Mouse (Mus musculus): ENCODE results near the gene Tns1. TPM values are rescaled to one million over a fixed set of nuclear protein-coding genes. Genes with fewer than 3 reads are reported as not detected.

Tns1 gene
- polyA plus RNA-seq, 3 experiments from 2014 or later: 9.1 to 16.3 (median 15.5) TPM

GRCm38 (mm10) chr1:74121821-74122576 lies 2.2 kb downstream of the Tns1 start:
- ATAC-seq: no peak

- ATAC-seq: no peak
Observed at GRCm38 (mm10) chr1:74121138-74121537, 3.1 kb downstream of the Tns1 start.

DNA sequence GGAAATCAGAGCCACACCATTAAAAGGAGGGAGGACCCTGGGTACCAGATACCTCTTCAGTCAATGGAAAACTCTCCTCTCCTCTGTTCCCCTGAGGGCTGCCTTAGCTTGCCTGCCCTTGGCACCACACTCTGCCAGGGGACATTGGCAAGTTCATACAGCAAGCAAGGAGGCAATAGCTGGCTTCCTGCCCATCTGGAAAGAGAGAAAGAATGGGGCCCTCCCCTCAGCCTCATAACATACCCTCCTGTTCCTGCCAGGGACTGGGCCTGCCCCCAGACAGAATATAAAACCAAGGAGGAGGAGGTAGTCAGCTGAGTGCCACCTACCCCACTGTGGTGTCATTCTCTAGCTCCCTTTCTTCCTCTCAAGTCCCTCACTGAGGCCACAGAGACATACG lies 5.1 kb downstream of the Tns1 start:
- ATAC-seq: no peak

GRCm38 (mm10) chr1:74117876-74118275 lies 6.4 kb downstream of the Tns1 start:
- no peak for ATAC-seq

DNA sequence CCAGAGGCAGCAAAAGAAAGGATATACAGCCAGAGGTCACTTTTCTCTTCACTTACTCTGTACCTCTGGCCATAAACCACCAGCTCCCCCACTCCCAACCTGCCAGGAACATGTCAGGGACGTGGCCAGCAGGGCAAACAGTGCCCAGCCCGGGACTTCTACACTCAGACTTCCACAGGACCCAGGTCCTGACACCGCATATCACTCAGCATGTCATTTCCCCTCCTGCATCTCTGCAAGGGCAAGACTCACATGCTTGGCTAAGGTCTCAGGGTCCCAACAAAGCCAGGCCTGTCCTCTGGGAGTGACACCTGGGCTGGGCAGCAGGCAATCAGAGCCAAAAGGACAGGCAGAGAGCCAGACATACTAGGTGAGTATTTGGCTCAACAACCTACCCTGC lies 11.2 kb downstream of the Tns1 start:
- ATAC-seq: no peak

GRCm38 (mm10) chr1:74111696-74112030 lies 12.6 kb downstream of the Tns1 start:
- ATAC-seq: no peak

DNA sequence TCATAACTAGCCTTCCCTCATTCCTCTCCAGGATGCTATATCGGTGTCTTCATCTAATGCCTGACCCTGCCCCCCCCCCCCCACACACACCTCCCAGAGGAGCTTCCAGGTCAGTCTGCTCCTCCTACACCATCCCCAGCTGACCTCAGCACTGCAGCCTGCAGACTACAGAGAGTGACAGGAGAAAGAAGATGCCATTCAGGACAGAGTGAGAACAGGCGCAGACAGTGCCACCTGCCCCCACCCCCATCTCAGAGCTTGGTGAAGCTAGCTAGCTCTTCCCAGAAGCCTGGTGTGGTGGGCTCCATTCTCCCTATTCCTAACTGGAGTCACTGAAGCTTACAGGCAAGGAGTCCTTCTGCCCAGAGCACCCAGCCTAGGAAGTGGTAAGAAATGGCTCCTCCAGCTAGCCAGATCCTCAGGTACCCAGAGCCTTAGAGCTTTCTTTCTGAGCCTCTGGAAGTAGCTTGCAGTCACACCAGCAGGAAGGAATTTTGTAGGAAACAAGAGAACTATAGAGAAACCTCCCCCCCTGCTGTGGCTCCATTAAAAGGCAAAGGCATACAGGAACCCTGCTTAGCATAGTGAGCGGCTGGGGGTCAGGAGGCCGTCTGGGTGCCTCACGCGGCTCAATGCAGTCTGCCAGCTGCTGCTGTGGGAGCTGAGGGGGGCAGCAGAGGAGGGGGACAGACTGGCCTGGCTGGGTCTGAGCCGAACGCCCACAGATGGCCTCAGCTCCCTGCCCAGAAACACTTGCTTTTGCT lies 13.1 kb downstream of the Tns1 start:
- ATAC-seq: no peak

DNA sequence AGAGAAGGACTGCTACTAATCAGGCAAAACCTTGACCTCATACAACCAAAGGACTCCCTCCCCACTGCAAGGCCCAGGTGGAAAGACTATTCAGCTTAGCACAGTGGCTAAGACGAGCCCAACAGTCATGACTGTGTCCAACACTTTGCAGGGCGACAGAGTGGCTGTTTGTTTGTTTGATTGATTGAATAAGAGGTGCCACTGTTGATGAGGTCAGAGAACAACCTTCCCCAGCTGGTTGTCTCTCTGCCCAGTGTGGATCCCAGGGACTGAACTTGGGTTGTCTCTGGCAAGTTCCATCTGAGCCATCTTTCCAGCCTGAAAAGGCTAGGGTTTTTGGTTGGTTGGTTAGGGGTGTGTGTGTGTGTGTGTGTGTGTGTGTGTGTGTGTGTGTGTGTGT lies 14.6 kb downstream of the Tns1 start:
- no peak for ATAC-seq

GRCm38 (mm10) chr1:74107931-74108618 lies 16.2 kb downstream of the Tns1 start:
- ATAC-seq: no peak

GRCm38 (mm10) chr1:74106214-74106613 lies 18.0 kb downstream of the Tns1 start:
- ATAC-seq: no peak

DNA sequence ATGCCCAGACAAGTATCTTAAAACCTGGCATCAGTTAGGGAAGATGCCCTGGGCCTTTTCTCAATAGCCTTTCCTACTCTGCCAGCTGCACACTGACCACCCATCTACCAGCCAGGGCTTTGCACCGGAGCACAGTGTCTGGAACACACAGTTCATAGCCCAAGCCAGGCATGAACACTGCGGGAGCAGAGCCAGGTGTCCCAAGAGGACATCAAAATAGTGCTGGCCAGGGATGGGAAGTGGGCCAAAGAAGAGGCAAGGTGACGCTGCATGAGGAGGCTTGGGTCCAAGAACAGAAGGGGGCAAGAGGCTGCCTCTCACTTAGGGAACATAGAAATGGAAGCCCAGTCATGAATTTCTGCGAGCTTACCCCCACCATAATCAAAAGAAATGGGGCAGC lies 18.6 kb downstream of the Tns1 start:
- no peak for ATAC-seq

DNA sequence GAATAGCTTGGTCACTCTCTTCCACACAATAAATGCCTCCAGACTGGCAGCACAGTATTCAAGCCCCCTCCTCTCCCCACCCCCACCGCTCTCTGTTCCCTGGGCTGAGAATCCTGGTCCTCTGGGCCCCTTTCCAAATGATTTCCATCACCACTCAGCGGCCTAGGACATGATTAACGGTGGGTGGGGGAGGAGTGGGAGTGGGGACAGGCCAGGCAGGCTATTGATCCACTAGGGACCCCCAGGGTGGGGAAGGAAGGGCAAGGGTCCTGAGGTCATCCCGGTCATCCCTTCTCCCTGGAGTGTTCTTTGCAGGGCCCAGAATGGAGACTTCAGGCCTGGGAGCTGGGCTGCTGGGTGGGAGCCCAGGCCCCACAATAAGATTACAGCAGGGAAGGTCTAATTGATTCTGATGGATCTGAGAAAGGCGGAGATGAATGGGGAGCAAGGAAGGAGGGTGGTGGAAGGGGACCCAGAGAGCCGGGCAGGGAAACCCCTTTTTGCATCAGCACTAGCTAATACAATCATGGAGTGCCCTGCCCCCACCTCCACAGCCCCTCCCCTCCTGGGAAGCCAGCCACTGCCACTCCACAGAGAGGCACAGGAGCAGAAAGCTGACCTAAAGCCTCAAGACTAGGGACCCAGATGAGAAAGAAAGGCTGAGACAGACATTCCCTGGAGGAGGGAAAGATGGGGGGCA lies 20.4 kb downstream of the Tns1 start:
- ATAC-seq: no peak

DNA sequence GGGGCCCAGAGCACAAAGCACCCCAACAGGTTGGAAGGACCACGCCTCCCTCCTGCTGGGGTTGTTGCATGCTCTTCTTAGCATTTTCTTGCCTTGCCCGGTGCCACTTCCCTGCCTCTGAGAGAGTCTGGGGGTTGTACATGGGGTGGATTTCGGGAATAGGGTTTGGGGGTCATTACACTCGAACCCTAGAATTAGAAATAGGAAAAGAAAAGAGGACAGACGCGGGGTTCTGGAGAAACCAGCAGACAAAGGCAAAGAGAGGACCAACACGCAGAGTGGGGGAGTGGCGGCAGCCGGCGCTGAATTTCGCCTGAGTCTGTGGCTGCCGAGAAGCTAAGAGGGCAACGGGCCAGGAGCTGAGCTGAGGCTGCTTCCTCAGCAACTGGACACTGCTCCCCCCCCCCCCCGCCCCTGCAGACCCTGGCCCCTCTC lies 25.2 kb downstream of the Tns1 start:
- no peak for ATAC-seq

- ATAC-seq: no peak
Observed at GRCm38 (mm10) chr1:74098004-74099000, 25.9 kb downstream of the Tns1 start.

GRCm38 (mm10) chr1:74095728-74096127 lies 28.5 kb downstream of the Tns1 start:
- ATAC-seq: no peak

- no peak for ATAC-seq
Observed at GRCm38 (mm10) chr1:74095296-74095695, 29.0 kb downstream of the Tns1 start.

GRCm38 (mm10) chr1:74094497-74095270 lies 29.6 kb downstream of the Tns1 start:
- ATAC-seq: no peak

DNA sequence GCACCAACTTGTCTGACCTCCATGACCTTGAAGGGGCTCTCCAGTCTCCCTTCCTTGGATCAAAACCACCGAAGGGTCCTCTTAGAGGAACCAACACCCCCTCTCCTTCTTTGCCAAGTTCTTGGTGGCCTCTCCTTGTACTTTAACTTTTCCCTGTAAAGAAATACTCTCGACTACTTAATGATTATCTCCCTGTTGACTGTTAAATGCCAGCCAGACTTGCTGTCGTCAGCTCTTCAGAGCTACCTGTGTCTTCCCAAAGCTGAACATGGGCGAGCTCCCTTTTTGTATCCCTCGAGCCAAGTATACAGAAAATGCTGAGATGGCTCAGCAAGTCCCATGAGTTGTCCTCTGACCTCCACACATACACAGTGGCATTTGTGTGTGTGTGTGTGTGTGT lies 30.8 kb downstream of the Tns1 start:
- ATAC-seq: no peak

GRCm38 (mm10) chr1:74092242-74092641 lies 32.0 kb downstream of the Tns1 start:
- ATAC-seq: no peak

DNA sequence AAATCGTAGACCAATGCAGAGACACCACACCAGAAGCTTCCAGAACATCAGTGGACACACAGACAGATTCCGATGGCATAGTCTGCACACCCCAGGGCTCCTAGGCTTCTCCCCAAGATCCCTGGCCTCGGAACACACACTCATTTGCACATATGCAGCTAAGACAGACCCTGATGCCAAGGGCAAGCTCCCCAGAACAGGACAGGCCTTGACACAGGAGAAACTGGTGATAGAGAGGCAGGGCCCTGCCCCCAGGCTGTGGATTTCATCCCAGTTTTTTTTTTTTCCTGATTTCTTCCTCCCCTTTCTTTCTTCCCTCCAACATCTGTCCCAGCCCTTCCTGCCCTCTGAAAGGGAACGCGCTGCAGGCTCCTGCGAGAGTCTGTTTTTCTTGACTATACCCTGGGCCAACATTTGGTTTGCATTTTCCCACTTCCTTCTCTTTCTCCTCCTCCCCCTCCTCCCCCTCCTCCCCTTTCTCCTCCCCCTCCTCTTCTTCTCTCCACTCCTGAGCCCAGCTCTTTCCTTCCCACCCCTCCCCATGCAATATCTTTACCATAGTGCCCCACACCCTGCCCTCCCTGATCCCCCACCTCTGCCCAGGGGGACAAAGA lies 32.5 kb downstream of the Tns1 start:
- ATAC-seq: no peak
